Mouse (Mus musculus) yolk sac, embryonic 10.5 days (tissue): ENCODE measurements around the gene Scrt2.
"Not testable (repeated sequence)": the region's sequence is repeated elsewhere in the genome, so short reads cannot be mapped to it uniquely, and the experiment has no call there.

Experiments used
- DNase-seq: peaks from one replicate; pipeline ENCODE4 v3.0.0-alpha.2; 2017; ENCODE audit warnings: low spot score

Scrt2 gene

DNA sequence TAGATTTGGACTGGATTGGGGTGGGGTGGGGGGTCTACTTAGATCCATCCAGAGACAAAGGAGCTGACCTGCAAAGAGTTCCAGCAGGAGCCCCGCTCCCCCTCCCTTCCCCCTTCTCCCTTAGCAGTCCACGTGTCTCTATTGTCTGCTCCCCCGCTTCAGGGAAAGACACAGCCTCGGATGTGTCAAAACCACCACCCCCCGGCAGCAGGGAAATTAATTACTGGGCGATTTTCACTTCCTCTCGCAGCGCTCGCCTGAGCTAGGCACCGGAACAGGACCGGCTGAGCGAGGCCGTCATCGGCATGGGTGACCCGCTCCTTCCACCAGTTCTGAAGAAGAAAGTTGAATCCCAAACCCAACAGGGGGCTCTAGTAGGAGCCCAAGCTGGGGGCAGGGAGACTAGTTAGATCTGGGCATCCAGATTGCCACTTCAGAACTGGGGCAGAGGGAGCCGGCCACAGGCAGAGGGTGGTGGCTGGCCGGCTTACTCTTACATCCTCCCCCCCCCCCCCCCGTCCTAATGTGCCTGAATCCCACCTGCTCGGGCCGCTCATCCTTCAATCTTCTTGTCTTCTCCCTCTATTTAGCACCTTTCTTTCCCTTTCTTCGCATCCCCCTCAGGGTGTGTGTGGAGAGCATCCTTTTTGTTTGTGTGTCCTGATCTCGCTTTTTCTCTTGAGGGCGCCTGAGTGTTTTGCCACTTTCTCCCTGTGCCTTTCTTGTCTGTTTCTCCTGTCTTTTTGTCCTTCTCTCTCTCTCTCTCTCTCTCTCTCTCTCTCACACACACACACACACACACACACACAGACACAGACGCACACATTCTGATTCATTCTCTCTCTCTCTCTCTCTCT, at the start of gene Scrt2:
Gene Scrt2 (plus strand): TSS at position 845 of the 857 bp plus-strand sequence.
- no peak for DNase-seq

DNA sequence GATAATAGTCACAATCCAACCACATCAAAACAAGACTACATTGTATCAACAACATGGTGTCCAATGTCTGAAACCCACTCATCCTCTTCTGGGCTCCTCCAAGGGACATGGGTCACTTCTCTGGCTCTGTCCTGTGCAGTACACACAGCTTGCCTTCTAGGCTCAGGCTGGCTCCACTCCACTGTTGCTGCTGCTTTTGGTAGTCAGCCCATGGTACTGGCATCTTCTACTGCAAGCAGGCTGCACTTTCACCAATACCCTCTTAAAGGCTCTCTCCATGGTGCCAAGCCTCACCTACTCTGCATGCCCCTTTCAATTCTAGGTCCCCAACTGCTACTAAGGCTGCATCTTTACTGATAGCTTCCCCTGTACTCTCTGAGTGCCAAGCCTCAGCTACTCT, 41.2 kb upstream of the Scrt2 start:
- DNase-seq = no peak

DNA sequence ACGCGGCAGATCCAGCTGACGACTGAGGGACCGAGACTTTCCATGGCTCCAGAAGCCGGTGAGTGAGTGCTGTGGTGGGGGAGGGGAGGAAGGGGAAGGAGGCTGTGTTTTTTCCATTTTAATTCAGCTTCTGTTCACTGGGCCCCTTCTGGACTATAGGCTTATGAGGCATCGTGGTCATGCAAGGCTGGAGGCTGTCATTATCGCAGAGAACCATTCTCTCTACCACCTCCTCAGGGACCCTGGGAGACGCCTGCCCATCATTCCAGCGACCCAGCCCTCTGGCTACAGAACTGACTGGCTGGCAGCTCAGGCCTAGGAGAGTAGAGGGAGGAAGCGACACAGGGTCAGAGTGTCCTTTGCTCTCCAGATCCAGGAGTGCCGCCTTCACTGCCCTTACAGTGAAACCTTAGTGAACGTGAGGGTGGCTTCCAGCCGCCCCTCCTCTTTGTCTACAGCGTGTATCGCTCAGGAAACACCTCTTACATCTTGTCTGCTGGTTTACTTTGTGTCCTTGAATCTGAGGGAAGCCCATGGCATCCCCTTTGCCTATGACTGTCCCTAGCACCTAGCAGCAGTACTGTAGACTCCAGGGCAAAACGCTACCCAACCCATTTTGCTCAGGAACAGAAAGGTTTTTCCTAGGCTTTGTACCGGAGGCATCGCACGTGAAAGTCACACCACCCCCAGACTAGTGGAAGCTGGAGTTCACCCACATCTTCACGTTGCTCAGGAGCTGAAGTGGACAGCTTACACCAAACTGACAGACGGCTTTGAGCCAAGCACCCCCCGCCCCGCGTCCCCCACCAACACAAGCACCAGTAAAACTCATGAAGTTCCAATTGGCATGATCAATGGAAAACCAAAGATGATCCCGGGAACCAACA, 34.0 kb upstream of the Scrt2 start:
- DNase-seq = no peak

DNA sequence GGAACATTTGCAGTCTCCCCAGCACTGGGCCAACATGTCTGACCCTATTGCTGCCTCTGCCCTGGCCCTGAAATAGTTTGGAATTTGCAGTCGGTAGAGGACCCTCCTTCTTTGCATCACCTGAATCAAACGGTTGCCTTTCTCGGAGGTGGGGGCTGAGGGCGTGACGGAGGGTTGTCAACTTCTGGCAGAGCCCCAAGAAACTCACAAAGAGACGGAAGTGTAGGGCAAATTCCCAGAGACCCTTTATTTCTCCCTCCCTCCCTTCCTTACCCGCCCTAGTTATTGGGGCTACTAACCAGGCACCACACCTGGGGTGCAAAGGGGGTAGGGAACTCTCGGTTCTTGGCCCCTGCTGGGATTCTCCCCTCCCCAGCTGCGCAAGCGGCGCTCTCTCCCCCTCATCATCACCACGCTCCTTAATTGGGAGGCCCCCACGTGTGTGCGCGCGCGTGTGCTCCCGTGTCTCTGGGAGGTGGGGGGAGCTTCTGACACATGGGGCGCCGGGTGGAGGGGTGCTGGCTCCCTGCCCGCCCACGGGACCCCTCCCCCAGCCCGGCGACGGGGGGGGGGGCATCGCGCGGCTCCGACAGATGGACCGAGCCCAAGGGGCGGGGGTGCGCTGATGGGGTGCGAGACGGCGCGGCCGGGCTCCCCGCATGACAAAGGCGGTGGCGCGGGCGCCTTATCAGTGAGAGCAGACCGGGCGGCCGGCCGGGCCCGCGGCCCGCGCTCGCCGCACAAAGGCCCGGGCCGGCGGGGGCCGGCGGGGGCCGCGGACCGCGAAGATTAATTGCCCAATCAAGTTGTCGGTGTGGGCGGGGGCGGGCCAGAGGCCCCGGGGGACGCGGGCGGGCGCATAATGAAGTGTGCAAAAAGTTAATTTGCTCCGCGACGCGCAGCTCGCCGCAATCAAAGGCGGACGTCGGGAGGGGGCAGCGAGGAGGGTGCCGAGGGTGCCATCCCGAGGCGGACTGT, 33.0 kb upstream of the Scrt2 start:
- DNase-seq = peak; percentile 14

DNA sequence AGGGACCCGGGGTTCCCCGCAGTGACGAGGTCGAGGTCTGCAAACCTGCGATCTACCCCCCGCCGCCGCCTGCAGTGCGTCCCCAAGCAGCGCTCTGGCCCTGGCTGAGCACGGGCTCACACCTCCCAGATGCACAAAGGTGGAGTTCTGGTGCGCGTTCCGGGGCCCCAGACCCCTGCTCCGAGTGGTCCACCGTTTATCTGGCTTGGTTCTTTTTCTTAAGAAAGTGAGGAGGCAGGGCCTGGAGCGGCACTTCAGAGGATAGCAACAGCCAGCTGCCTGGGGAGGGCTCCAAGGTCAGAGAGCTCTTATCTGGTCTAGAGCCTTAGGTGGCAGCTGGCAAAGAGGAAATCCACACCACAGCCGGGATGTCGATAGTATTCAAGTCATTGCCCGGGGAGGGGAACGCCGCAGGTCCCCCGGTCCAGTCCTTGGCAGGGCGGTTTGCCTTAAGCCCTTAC, 32.3 kb upstream of the Scrt2 start:
- peak; percentile 8 for DNase-seq

DNA sequence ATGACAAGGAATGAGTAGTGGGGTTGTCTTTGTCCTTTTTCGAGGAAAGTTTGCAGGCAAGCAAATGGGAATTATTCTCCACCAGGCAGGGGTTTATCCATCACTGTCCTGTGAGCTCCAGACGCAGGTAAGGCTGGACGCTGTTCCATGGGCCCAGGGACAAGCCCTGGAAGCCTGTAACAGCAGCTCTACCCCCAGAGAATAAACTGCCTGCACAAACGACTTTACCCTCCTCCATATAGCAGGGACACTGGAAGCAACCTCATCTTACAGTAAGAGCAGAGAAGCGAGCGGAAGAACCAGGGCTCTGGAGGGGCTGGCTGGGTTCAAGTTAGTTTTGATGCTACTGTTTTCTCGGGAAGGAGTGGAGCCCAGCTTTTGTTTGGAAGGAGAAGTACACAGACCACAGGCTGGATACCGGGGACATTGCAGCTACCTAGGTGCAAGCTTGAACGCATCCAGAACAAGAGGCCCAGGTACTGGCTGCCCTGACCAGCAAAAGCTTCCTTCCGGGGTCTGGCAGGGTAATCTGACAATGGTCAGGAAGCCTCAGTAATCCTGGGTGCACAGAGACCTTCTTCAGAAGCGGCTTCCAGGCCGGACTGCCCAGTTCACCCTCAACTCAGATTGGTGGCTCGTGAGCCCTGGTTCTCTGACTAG, 31.6 kb upstream of the Scrt2 start:
- DNase-seq = no peak

DNA sequence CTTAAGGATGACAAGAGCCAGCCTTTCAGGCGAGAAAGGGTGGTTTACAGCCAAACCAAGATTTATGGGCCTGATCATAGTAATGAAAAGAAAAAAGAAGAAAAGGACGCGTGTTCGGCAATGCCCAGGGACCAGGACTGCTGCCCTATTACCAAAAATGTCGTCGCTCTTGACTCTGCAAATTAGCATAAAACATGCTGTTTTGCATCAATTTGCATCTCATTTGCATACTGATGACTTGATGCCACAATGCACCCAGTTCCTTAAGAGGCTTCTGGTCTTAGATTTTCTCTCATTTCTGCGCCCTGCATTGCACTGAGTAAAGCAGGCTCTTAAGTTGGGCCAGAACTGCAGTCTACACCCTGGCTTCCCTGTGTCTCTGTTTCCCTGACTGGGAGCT, 31.0 kb upstream of the Scrt2 start:
- DNase-seq = no peak

DNA sequence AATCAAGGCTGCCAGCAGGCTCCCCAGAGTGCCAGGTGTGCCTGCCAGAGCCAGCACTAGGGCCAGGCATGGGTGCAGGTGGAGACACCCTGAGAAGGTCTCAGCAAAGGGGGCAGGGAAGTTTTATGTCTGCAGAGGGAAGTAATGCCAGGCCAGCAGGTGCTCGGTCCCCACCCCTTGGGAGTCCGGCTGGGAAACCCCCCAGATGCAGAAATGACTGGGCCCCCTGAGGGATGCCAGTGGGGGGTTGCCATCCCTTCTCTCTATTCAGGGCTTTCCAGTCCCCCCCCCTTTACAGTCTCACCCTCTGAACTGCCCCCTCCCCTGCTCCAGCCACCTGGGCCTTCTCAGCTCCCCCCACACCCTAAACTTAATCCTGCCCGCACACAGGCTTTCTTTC, 29.3 kb upstream of the Scrt2 start:
- DNase-seq = no peak

DNA sequence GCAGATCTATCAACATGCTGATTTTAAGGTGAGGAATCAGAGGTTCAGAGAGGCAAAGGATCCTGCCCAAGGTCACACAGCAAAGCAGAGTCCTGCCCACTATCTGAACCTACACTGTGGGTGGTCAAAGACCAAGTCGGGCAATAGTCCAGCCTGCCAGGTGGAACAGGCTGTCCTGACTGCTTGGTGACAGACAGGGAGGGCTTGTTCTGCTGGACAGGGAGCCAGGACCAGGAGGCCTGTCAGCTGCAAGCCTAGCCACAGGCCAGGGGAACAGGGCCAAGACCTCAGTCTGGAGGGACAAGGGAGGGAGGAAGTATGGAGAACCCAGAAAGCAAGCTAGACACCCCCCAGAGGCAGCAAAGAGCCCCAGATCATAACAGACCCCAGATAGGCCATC, 25.9 kb upstream of the Scrt2 start:
- no peak for DNase-seq

DNA sequence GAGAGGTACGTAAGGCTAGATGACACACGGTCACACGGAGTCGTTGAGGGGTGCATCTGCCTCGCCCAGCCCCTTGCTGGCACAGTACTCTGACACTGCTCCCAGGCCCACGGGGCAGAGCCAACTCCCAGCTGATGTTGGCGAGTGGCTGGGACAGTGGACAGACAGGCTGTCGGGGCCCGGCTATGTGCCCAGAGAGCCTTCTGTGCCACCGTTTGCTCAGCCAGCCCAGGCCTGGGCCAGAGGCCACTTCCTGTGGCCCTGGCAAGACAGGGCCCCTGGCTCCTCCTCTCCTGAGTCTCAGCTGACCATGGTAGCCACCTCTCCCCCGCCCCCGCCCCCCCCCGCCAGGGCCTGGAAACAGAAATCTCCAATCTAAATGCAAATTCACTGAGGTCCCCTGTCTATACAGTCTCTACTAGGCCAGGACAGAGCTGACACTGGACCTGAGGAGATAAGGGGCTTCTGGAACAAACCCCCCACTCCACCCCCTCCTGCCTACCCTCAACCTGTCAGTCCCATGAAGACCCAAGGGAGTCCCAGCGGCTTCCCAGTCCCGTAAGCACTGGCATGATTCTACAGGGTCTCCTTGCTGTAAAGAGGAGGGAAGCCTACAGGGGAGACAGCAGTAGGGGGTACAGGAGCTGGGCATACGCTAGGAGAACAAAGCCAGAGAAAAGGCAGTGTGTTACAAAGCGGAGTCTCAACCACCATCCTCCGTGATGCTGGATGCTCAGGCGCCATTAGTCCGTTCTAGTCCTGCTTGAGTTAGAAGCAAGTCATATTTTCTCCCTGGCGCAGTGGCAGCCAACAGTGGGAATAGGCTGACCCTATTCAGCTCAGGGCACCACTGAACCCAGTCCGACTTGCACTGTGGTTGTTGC, 24.7 kb upstream of the Scrt2 start:
- no peak for DNase-seq

DNA sequence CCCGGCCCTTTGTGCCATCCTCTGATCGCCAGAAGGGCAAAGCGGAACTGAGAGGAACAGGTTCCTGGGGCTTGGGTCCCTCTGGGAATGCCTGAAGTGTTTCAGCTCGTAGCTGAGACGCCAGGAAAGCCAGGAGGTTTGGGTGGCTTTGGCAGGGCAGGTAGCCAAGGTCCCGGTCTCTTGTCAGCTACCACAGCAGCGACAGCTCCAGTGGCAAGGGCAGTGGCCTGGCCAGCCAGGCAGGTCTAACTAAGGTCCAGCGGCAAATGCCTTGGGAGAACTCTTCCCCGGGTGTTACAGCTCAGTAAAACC, 24.1 kb upstream of the Scrt2 start:
- no peak for DNase-seq

DNA sequence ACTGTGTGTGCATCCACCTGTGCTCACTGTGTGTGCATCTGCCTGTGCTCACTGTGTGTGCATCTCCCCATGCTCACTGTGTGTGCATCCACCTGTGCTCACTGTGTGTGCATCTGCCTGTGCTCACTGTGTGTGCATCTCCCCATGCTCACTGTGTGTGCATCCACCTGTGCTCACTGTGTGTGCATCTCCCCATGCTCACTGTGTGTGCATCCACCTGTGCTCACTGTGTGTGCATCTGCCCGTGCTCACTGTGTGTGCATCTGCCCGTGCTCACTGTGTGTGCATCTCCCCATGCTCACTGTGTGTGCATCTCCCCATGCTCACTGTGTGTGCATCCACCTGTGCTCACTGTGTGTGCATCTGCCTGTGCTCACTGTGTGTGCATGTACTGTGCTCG, 18.5 kb upstream of the Scrt2 start:
- DNase-seq = not testable (repeated sequence)

DNA sequence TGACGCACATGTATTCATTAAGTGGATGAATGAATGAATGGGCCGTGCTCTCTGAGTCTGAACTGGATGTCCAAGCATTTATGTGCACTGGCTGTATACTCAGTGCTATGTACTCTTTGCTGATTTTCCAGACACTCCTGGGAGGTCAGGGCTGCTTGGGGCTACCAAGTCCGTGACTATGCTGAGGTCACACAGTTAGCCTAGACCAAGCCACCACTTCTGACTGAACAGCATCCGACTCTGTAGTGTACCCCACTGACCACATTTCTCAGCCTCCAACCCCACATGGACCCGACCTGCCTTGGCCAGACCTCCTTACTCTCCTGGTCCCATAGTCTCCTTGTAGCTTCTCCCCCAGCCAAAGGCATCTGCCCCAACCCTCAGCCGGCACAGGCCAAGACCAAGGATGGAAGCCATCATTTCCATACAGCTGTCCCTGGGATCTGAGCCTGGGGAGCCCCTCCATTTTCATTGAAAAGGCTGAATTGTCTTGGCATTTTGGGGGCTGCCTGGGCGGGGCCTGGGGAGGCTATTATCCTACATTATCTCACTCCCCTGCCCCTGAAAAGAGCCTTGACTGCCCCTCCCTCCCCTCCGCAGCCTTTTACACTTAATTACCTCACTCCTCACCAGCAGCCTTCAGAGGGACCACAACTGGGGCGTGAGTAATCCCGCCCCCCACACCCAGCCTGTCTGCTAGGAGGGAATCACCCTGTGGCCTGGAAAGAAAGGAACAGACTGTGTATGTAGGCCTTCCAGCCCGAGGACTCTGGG, 12.5 kb upstream of the Scrt2 start:
- DNase-seq = no peak

DNA sequence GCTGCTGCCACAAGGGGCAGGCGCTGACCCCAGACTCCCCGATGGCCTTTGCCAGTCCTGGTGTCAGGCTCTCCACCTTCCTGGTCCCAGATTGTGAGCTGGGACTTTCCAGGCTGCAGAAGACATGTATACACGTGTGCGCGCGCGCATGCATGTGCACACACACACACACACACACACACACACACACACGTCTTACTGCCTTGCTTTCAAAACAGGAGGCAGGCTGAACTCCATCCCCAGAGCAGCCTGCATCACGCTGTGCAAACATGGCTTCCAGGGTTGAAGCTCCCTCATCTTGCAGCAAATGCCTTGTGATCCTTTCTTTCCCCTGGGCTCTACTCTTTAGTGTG, 11.9 kb upstream of the Scrt2 start:
- no peak for DNase-seq

DNA sequence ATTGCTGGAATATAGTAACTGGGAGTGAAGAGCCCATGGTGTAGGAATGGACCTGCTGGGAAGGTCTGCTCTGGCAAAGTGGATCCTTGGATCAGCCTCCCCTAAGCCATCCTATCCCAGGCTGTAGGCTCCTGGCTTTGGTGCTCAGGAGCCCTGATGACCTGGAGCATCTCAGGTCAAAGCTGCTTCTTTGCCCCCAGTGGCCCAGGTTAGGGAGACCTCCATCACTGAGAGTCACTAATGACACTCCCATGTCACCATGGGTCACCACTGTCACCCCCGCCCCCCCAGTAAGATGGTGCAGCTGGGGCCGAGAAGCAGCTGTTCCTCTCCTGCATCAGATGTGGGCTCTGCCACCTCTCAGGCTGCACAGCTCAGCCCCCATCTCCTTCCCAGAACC, 11.4 kb upstream of the Scrt2 start:
- no peak for DNase-seq

DNA sequence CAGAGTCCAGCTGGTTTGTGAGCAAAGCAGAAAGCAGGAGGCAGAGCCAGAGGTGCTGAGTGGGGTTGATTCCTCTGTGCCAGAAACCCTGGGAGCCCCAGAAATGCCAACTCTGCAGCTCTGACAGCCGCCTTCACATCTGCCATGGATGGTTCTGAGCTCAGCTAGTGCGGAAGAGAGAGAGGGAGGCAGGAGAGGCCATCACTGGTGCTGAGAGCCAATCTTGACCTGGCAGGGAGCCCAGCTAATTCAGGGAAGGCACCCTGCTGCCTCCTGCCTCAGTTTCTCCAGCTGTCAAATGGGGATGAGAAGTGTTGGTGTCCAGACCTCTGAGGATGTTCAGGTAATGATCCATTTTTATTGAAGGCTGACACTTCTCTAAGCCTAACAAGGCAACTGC, 6.8 kb upstream of the Scrt2 start:
- no peak for DNase-seq

DNA sequence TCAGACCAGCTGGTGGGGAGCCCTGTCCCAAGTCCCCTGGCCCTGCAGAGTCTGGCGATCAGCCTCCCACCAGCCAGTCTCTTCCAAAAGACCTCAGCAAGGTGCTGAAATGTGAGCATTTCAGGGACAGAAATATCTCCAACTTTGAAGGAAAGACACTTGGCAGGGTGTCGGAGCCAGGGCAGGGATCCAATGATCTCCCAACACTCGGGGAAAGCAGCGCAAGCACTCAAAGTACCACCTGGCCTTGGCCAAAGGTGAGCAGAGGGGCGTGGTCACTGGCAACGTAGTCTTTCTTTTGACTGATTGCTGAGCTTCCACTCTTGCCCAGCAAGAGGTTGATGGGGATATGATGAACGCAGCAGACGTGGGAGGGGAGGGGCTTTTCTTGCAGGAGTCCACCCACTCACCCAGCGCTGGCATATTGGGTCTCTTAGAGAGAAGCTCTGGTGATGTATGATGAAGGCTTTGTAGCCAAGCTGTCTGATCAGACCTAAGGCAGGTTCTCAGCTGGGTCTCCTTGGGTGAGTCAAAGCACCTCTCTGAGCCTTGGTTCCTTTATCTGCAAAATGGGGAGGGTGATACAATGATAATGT, 5.9 kb upstream of the Scrt2 start:
- no peak for DNase-seq

DNA sequence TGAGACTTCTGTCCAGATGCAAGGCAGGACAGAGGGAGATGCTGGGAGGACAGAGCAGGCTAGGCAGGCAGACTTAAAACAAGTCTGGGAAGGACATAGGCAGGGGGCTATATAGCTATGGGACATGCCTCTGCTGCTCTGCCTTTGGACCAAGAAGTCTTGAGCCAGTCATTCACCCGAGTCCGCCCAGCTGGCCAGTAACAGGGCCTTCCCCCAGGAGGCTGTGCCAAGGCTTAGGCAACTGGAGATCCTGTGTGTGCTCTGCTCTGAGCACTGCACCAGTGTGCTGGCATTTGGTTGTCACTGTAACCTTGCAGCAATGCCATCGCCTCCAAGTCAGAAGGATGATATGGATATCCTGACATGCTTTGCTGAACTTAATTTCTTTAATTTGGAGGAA, 4.0 kb upstream of the Scrt2 start:
- no peak for DNase-seq
